Mouse (Mus musculus): ENCODE measurements around the gene Gm10322.

The Gm10322 gene

GRCm38 (mm10) chr10:59615981-59616520, at the start of gene Gm10322:
Gm10322 (plus strand) TSS chr10:59616063.
- peak; percentile 69 for DNase-seq (ENCODE audit: low read depth, low spot score)

- no peak for DNase-seq (ENCODE audit: low read depth, low spot score)
These were observed 48.9 kb upstream of the Gm10322 start for GRCm38 (mm10) chr10:59566968-59567367.

- no peak for DNase-seq (ENCODE audit: low read depth, low spot score)
These were observed 47.0 kb upstream of the Gm10322 start for GRCm38 (mm10) chr10:59568665-59569480.

- DNase-seq (ENCODE audit: low read depth, low spot score) = no peak
These were observed 46.4 kb upstream of the Gm10322 start for GRCm38 (mm10) chr10:59569481-59569869.

DNA sequence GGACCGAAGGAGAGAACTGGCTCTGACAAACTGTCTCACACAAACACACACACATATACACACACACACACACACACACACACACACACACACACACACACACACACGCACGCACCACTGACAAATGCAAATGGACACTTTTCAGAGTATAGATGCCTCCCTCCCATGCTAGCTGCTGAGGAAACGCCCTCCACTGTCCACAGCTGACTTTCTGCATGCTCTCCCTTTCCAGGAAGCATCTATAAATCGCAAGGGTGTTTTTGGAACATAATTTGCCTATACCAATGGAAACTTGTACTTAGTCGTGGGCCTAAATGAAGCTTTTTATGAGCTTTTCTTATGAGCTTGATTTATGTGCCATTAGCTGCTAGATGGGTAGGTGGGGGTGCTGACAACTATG, 45.5 kb upstream of the Gm10322 start:
- DNase-seq (ENCODE audit: low read depth, low spot score) = no peak

GRCm38 (mm10) chr10:59570780-59571179, 45.1 kb upstream of the Gm10322 start:
- DNase-seq (ENCODE audit: low read depth, low spot score) = no peak

- DNase-seq (ENCODE audit: low read depth, low spot score) = no peak
These were observed 44.6 kb upstream of the Gm10322 start for GRCm38 (mm10) chr10:59571273-59571672.

GRCm38 (mm10) chr10:59571964-59572363, 43.9 kb upstream of the Gm10322 start:
- no peak for DNase-seq (ENCODE audit: low read depth, low spot score)

DNA sequence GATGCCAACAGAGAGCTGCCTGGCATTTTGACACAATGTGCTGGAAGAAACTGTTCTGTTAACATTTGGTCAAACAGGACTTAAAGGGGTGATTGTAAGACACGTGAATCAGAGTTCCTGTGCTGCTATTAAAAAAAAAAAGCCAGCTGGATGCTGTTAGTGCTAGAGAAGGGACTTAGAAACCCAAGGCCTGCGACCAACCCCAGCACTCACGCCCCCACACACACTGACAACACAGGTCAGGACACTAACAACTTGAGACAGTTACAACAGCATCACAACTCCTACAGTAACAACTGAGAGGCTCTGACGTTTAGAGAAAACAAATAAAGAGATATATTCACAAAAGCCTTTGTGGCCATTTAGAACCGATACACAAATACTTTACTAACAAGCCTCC, 39.6 kb upstream of the Gm10322 start:
- no peak for DNase-seq (ENCODE audit: low read depth, low spot score)

DNA sequence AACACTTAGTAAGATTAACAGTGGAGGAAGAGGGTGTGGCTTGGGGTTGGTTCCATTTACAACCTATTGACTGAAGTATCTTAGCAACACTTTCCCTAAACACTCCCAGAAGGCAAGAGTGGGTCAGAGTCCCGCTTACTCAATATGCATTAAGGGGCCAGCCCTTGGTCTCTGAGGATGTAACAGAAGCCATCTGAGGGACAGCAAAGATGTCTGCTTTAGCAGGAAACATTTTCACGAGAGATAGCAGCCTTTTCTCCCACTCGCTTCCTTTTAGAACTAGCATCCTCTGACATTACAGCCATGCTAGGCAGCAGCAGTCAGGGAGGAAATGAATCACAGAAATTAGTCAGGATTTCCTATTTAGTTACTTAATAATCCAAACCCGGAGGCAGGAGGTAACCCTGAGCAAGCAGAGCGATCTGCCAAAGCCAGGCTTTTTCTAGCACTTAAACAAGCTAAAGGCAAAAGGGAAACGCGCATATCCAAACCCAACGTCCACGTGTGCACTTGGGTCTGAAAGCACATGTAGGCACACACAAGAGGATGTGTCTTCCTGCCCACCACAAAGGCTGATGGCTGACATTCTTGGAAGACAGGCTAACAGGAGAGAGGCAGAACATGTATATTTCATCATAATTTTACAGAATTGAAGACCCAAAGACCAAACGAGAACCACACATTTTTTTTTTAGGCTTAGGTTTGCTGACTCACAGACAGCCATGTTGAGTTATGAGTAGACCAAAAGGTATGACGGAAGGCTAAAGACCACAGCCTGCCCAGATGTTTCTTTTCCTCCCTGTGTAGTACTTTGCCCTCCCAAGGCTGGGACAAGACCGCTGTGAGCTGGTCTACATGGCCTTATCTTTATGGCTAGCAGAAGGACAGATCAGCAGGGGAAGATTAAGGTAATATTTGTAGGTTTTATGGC, 37.7 kb upstream of the Gm10322 start:
- peak; percentile 80 for DNase-seq (ENCODE audit: low read depth, low spot score)

- DNase-seq (ENCODE audit: low read depth, low spot score) = no peak
These were observed 36.2 kb upstream of the Gm10322 start for GRCm38 (mm10) chr10:59579645-59580044.

DNA sequence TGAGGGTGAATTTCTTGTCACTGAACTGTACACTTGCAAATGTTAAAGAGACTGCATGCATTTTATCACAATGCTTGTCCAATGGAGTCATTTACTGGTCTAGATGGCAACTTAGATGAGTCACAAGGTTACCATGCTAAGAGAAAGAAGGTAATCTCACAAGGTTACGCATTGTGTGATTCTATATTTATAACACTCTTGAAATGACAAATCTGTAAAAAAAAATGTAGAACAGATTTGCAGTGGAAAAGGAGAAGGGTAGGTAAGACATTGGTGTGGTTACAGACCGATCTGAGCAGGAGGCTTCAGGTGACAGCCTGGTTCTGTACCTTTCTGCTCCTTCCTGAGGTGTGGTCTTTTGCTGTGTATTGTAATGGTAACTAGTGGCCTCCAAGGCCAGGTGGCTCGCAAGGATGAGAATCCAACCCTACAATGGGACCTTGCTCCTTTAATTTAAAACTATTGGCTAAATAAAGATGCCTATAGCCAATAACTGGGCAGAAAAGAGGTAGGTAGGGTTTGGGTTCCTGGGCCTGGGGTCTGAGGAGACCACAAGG, 35.2 kb upstream of the Gm10322 start:
- DNase-seq (ENCODE audit: low read depth, low spot score) = peak; percentile 69

GRCm38 (mm10) chr10:59581826-59582543, 33.9 kb upstream of the Gm10322 start:
- no peak for DNase-seq (ENCODE audit: low read depth, low spot score)

DNA sequence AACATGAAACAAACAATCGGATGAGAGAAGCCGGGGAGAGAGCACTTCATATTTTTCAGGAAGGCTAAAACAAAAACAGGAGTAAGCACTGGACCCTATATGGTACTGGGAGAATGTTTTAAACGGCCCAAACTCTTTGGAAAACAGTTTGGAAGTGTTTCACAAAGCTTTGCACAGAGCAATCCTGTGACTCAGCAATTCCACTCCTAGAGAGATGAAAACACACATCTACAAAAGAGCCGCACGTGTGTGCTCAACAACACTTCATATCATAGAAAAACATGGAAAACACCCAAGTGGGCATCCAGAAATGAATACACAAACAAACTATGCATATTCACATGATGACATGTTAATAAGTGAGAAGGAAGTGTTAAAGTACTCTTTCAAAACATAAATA, 30.2 kb upstream of the Gm10322 start:
- no peak for DNase-seq (ENCODE audit: low read depth, low spot score)

DNA sequence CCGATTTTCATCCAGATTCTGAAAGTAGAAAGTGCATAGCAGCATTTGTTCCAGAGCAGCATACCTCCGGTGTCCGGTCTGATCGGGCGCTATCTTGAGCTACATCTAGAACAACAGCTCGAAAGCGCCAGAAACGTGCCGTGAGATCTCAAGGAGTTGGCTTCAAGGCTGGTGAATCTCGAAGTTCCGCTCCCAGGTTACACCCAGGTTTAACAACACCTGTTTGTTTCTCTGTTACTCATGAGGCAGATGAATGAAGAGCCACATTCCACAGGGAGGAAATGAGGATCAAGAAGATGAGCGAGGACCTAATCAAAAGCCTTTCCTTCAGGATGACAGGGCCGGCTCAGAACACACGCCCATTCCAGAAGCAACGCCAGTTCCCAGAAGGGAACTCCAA, 29.0 kb upstream of the Gm10322 start:
- DNase-seq (ENCODE audit: low read depth, low spot score) = peak; percentile 16

DNA sequence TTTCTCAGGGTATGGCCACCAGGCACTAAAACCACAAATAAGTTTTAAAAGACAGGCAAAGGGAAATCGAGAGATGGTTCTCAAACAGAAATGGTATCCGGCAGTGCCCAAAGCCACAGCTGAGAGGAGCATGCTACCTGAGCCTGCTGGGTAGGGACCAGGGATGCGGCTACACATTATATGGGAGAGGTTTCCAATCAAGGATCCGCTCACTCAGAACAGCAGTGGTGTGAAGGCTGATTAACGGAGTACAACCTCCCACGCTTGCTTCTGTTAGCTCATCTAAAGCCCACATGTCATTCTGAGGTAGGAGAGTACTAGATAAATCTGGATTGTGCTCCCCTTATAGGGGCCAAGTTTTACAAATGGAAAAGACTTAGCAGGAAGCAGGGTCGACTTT, 27.7 kb upstream of the Gm10322 start:
- no peak for DNase-seq (ENCODE audit: low read depth, low spot score)

DNA sequence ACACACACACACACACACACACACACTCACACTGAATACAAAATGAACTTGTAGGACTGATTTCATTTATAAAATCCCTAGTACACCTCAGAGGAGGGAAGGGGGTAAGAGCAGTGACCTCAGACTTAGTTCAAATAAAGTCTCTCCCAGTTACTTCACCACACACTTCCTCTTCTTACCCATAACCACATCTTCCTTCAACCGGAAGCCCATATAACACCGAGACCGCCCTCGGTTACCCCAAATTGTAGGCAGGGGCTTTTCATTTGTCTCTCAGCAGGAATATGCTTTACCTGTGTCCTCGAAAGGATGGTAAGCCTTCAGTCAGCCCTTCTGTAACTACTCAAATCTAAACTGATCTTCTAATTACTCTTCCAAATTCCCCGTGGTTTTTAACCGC, 26.4 kb upstream of the Gm10322 start:
- DNase-seq (ENCODE audit: low read depth, low spot score) = no peak

DNA sequence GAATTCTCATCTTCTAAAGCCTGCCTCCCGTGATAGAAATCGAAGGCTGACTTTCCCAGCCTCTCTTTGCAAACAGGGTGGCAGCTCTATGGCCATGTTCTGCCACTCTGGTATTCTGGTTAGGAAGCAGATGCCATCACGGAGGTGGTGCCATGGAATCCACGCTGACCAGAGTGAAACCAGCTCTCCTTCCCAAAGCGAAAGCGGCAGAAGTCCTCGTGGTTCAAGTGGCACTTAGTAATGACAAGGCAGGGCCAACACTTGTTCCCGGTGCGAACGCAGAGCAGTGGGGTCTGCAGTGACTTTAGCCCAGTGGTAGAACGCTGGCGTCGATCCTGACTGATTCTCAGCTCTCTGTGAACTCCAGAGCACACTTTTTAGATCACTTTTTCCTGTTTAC, 26.0 kb upstream of the Gm10322 start:
- DNase-seq (ENCODE audit: low read depth, low spot score) = no peak

- no peak for DNase-seq (ENCODE audit: low read depth, low spot score)
These were observed 25.3 kb upstream of the Gm10322 start for GRCm38 (mm10) chr10:59590606-59591005.

GRCm38 (mm10) chr10:59593826-59594570, 21.9 kb upstream of the Gm10322 start:
- peak; percentile 63 for DNase-seq (ENCODE audit: low read depth, low spot score)

DNA sequence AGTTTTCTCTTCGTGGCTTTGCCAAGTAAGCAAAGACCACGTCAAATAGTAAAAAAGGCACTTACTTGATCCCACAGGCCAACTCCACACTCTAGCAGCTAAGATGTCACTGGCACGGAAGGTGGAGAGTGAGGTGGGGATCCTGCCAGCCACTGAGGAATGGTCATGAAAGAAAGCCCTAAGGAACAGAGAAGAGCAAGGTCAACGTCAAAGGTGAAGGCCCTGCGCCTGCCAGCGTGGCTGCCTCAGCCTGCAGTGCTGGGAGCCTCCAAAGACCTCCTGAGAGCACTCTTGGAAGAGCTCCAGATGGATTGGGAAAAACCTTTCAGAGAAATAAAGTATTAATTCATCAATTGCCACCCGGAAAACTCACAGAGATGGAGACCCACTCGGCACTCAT, 15.3 kb upstream of the Gm10322 start:
- DNase-seq (ENCODE audit: low read depth, low spot score) = no peak
